Mouse (Mus musculus) mouse trophoblast stem cell (cell line): Measurements from ENCODE around the gene Col2a1.

Experiments used
- in situ Hi-C, 2 experiments: fragments of 300-500 bp; cut with MseI, MboI; formaldehyde crosslinking; loops; 2 replicates in 1 of 2; 3 replicates in 1 of 2; pipeline ENCODE4 v1.15.1; 2025

The Col2a1 gene

DNA sequence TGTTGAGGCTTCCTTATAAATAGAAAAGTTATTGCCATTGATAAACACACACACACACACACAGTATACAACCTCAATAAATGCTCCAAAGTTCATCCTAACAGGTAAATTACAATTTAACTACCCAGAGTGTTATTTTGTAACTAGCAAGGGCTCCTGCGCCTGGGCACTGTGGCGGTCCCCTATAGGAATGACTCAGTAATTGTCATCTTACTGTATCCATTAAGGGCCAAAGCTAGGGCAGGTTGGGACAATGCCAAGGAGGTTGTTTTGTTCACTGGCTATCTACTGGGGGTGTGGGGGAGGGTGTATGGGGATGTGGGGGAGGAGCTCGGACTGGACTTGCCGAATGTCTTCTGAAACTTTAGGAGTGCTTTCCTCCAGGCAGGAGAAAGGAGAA lies 77.5 kb downstream of the Col2a1 start:
- in situ Hi-C loops, result no loop called here
